Mouse (Mus musculus) midbrain, embryonic 16.5 days (tissue): ENCODE data around the gene Cfap157. TPM values are rescaled to one million over a fixed set of nuclear protein-coding genes. Genes with fewer than 3 reads are reported as not detected.

Experiments
- ATAC-seq: fragments of 200-750 bp; cut with Nextera tagmentation; 2 replicates; pipeline ENCODE4 v1.8.0; 2017; ENCODE audit warnings: moderate TSS enrichment
- H3K27ac ChIP-seq: fragments of 300-500 bp; sonication (generic); 2 replicates; pipeline ENCODE4 v1.5.1; 2014; ENCODE audit warnings: mild to moderate bottlenecking, low read length, mixed read lengths
- H3K27me3 ChIP-seq: fragments of 300-500 bp; sonication (generic); 2 replicates; pipeline ENCODE4 v1.6.1; 2014; ENCODE audit warnings: low read depth, low read length, mixed read lengths; ENCODE audit not compliant: control insufficient read depth, insufficient read depth
- H3K36me3 ChIP-seq: fragments of 300-500 bp; sonication (generic); 2 replicates; pipeline ENCODE4 v1.6.1; 2014; ENCODE audit warnings: mild to moderate bottlenecking, low read length, moderate library complexity, mixed read lengths; ENCODE audit not compliant: control insufficient read depth, insufficient read depth
- H3K4me1 ChIP-seq: fragments of 300-500 bp; sonication (generic); 2 replicates; pipeline ENCODE4 v1.6.1; 2014; ENCODE audit warnings: mild to moderate bottlenecking, low read length, mixed read lengths; ENCODE audit not compliant: control insufficient read depth, insufficient read depth
- H3K4me2 ChIP-seq: fragments of 300-500 bp; sonication (generic); 2 replicates; pipeline ENCODE4 v1.6.1; 2014; ENCODE audit warnings: mild to moderate bottlenecking, low read length, mixed read lengths
- H3K4me3 ChIP-seq: fragments of 300-500 bp; sonication (generic); 2 replicates; pipeline ENCODE4 v1.5.1; 2014; ENCODE audit warnings: low read depth, mild to moderate bottlenecking, low read length, moderate library complexity, mixed read lengths
- H3K9ac ChIP-seq: fragments of 300-500 bp; sonication (generic); 2 replicates; pipeline ENCODE4 v1.6.1; 2014; ENCODE audit warnings: low read depth, low read length, mixed read lengths
- H3K9me3 ChIP-seq: fragments of 300-500 bp; sonication (generic); replicated peaks from 2 replicates; pipeline ENCODE4 v1.6.1; 2014; ENCODE audit warnings: mild to moderate bottlenecking, low read length, mixed read lengths; ENCODE audit not compliant: control insufficient read depth, poor library complexity, severe bottlenecking
- WGBS: fragments of 180-500 bp; shearing (Covaris S2); extraction: QIAGEN DNeasy Blood & Tissue Kit; methylation state at CpG from one replicate; pipeline ENCODE4 v1.1.7; 2014; 5-methylcytosine and 5-hydroxymethylcytosine counted together
- polyA plus RNA-seq: library from polyadenylated mRNA; unstranded; fragments of >200 nt; fragmentation: Nextera tagmentation; extraction: Ambion mirVana; gene quantifications from 2 replicates; pipeline ENCODE4 v1.2.1, GENCODE M21; 2015

Gene Cfap157
- polyA plus RNA-seq, 1 experiment from 2014 or later: 0.99 TPM

DNA sequence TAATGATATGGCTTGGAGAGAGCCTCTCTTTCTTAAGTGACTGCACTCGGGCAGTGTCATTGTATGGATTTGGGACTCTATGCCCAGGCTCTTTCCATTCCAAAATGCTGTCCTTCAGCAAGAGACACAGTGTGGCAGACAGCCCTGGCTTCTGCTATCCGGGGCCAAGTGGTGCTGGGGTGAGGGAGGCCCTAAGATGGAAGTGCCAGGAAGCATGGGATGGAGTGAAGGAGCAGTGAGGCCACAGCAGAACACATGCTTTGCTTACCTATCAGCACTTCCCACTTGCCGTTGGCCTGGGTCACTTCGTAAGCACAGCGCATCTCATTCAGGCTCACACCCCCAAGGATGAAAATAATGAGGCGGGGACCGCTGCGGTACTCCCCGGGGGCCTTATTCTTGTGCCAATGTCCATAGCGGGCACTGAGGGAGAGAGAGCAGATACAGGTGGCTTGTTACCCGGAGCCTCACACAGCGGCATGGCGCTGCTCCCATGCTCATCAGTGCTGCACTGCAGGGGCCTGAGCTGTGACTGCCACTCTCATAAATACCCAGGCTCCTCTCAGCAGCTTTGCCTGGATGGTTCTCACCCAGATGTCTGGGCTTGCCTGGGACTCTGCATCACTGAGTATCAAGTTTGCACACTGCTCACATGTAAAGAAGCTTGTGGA lies 11.7 kb upstream of the Cfap157 start:
- no peak for ATAC-seq
- Histone ChIP-seq H3K4me3 (no peak overlapping the region), H3K4me1 (no peaks in the 10 kb centered on the region), H3K27me3 (no peaks in the 10 kb centered on the region), H3K36me3 (peaks cover 51% of the 10 kb centered on the region), H3K27ac (no peak overlapping the region), H3K9ac (no peak overlapping the region), H3K9me3 (no peaks in the 10 kb centered on the region), H3K4me2 (no peak overlapping the region)
- WGBS: 83% methylated on average over 13 of the region's 13 CpGs

DNA sequence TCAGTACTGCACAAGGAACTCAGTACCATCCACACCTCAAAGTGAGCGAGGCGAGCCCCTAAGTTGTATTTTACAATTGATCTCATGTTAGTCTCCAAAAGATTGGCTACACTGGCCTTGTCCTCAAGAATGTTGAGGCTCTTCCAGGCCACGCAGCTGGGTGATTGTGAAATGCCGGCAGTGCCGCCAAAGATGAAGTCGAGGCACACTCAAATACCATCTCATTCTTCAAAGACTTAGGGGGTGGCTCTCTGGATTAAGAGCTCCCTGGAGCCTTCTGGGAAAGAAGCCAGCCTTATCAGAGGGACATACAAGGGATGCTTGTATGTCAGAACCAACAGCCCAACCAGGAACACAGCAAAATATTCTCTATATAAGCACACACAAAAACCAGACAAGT lies 7.1 kb upstream of the Cfap157 start:
- Histone ChIP-seq H3K4me3 (no peak overlapping the region), H3K27me3 (no peaks in the 10 kb centered on the region), H3K9ac (no peak overlapping the region), H3K9me3 (no peaks in the 10 kb centered on the region), H3K36me3 (peaks cover 39% of the 10 kb centered on the region), H3K4me1 (no peaks in the 10 kb centered on the region), H3K27ac (no peak overlapping the region), H3K4me2 (no peak overlapping the region)
- WGBS: 78% methylated on average over 6 of the region's 6 CpGs
- no peak for ATAC-seq

DNA sequence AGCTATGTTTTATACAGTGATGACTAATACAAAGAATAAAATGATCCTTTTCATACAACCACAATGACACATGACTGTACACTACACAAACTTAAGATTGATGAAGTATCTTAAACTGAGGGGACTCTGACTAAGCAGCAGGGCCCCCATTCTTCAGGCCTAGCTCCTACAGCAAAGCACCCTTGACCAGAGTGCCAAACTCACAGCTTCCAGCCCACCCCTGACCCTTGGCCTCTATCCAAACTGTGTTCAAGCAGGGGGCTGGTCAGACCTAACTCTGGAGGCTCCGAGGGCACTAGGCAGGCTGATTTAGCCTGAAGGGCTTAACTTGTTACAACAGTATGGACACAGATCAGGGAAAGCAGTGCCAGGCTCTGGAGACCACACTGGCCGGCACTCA lies 4.4 kb upstream of the Cfap157 start:
- no peaks in the 10 kb centered on the region for H3K27me3 ChIP-seq
- H3K4me3 ChIP-seq: no peak overlapping the region
- no peak for ATAC-seq
- H3K9me3 ChIP-seq: no peaks in the 10 kb centered on the region
- no peak overlapping the region for H3K9ac ChIP-seq
- no peak overlapping the region for H3K4me2 ChIP-seq
- no peak overlapping the region for H3K27ac ChIP-seq
- 67% methylated on average over 2 of the region's 2 CpGs for WGBS
- no peaks in the 10 kb centered on the region for H3K4me1 ChIP-seq
- H3K36me3 ChIP-seq: peaks cover 16% of the 10 kb centered on the region

DNA sequence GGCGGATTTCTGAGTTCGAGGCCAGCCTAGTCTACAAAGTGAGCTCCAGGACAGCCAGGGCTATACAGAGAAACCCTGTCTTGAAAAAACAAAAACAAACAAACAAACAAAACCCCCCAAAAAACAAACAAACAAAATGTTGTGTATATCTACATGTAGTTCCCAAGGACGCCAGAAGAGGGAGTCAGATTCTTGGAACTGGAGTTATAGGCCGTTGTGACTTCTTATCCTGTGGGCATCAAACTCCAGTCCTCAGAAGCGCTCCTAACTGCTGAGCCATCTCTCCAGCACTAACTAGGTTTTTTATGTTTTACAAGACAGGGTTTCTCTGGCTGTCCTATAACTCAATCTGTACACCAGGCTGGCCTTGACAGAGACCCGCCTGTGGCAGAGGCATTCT lies 2.9 kb upstream of the Cfap157 start:
- no peak overlapping the region for H3K4me2 ChIP-seq

DNA sequence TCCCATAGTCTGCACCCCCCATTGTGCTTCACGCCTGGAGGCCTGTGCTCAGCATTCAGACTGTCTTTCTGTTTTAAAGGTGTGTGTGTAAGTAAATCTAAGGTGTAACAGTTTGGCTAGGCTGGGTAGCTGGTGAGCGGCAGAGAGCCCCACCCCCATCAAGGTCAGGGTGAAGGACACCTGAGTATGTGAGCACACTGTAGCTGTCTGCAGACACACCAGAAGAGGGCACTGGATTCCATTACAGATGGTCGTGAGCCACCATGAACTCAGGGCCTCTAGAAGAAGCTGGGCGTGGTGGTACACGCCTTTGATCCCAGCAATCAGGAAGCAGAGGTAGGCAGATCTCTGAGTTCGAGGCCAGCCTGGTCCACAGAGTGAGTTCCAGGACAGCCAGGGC lies 2.5 kb downstream of the Cfap157 start:
- H3K4me3 ChIP-seq: no peak overlapping the region
- H3K27me3 ChIP-seq: no peaks in the 10 kb centered on the region
- H3K27ac ChIP-seq: no peak overlapping the region
- no peaks in the 10 kb centered on the region for H3K9me3 ChIP-seq
- H3K9ac ChIP-seq: no peak overlapping the region
- no peaks in the 10 kb centered on the region for H3K4me1 ChIP-seq
- 84% methylated on average over 6 of the region's 6 CpGs for WGBS
- no peak for ATAC-seq
- H3K36me3 ChIP-seq: no peaks in the 10 kb centered on the region
- H3K4me2 ChIP-seq: no peak overlapping the region

More for the DNA sequence above, 2.9 kb upstream of the Cfap157 start:
- H3K27ac ChIP-seq: no peak overlapping the region
- ATAC-seq: no peak
- no peaks in the 10 kb centered on the region for H3K4me1 ChIP-seq
- H3K4me3 ChIP-seq: no peak overlapping the region
- 61% methylated on average over 6 of the region's 6 CpGs for WGBS
- no peaks in the 10 kb centered on the region for H3K27me3 ChIP-seq
- H3K9ac ChIP-seq: no peak overlapping the region
- no peaks in the 10 kb centered on the region for H3K9me3 ChIP-seq
- peaks cover 13% of the 10 kb centered on the region for H3K36me3 ChIP-seq

DNA sequence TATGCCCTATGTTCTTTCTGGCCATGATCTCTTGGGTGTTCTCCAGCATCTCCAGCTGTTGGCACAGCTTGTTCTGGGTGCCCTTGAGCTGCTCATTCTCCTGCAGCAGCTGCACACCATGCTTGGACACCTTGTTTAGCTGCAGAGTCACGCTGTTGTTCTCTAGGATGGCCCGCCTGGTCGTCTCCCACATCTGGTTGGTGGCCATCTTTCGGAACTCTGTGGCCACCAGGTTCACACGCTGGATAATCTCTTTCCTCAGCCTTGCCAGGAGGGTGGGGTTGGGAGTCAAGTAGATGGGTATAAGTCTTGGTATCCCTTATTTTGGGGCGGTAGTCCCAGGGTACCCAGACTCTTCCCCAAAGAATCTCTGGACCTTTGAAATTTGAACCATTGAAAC lies 4.5 kb downstream of the Cfap157 start:
- Histone ChIP-seq H3K36me3 (no peaks in the 10 kb centered on the region), H3K4me1 (peaks cover 14% of the 10 kb centered on the region), H3K27ac (no peak overlapping the region), H3K9ac (no peak overlapping the region), H3K4me3 (no peak overlapping the region), H3K9me3 (no peaks in the 10 kb centered on the region), H3K4me2 (no peak overlapping the region), H3K27me3 (no peaks in the 10 kb centered on the region)
- ATAC-seq: no peak
- 91% methylated on average over 6 of the region's 6 CpGs for WGBS

DNA sequence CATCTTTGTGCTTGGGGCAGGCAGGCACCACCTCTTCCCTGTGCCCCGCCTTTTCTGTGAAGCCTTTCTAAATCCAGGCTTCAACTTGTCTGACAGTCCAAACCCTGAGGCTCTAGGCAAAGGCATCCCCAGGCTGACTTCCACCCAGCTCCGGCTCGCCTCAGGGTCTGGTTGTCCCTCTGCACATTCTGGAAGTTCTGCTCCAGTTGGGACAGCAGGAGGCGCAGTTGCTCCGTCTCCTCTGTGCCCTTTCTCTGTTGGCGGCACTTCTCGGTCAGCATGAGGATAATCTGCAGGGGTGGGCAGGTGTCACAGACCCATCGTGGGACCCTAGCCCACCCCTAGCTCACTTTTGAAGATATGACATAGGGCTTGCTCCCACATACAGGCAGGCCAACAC lies 5.1 kb downstream of the Cfap157 start:
- peaks cover 14% of the 10 kb centered on the region for H3K4me1 ChIP-seq
- no peaks in the 10 kb centered on the region for H3K36me3 ChIP-seq
- no peaks in the 10 kb centered on the region for H3K27me3 ChIP-seq
- H3K27ac ChIP-seq: no peak overlapping the region
- H3K9me3 ChIP-seq: no peaks in the 10 kb centered on the region
- H3K4me2 ChIP-seq: no peak overlapping the region
- 17% methylated on average over 8 of the region's 8 CpGs for WGBS
- H3K9ac ChIP-seq: no peak overlapping the region
- ATAC-seq: no peak
- no peak overlapping the region for H3K4me3 ChIP-seq

DNA sequence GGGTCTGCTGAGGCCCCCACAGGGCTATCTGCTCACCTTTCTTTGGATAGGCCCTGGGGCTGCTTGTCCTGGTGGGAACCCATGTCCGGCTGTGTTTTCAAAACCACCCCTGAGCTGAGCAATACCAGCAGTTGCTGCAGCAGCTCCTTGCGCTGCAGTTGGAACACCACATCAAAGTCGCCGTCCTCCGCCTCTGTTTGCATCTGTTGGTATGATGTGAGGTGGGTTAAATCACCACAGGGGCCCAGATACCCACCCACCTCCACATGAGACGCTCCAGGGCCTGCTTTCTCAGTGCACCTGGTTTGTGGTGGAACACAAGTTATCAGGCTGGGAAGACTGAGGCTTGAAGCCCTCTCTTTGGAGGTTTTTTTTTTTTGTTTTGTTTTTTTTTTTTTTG lies 6.1 kb downstream of the Cfap157 start:
- Histone ChIP-seq H3K36me3 (no peaks in the 10 kb centered on the region), H3K9me3 (no peaks in the 10 kb centered on the region), H3K4me3 (no peak overlapping the region), H3K4me1 (peaks cover 14% of the 10 kb centered on the region), H3K27me3 (no peaks in the 10 kb centered on the region), H3K9ac (no peak overlapping the region), H3K4me2 (no peak overlapping the region), H3K27ac (no peak overlapping the region)
- ATAC-seq: no peak
- 93% methylated on average over 6 of the region's 6 CpGs for WGBS

DNA sequence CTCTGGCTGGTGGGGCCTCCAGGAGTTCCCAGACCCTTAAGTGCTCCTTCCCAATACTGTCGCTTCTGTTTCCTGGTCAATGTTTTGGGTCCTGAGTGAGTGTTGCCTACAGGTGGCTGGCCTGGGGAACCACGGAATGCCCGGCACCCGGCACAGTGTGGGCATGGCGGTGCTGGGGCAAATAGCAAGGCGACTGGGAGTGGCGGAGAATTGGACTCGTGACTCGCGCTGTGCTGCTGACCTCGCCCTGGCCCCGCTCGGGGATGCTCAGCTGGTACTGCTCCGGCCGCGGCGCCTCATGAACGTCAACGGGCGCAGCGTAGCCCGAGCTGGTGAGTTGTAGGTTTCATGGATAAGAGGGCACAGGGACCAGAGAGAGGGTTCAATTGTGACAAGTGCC lies 8.0 kb downstream of the Cfap157 start:
- Histone ChIP-seq H3K4me2 (peak overlapping the region; percentile 92), H3K4me3 (peak overlapping the region; percentile 70), H3K4me1 (peaks cover 14% of the 10 kb centered on the region), H3K9ac (peak overlapping the region; percentile 63), H3K27ac (no peak overlapping the region), H3K27me3 (no peaks in the 10 kb centered on the region), H3K9me3 (no peaks in the 10 kb centered on the region), H3K36me3 (no peaks in the 10 kb centered on the region)
- WGBS: 24% methylated on average over 22 of the region's 22 CpGs
- no peak; the same call in 1 of the 2 replicates for ATAC-seq
